Mouse (Mus musculus) yolk sac, embryonic 10.5 days (tissue): Measurements from ENCODE around the gene Krtap10-10.
A peak's percentile ranks its signal among the peaks of the same experiment; 100 is the strongest.
"Not testable (repeated sequence)": the region's sequence is repeated elsewhere in the genome, so short reads cannot be mapped to it uniquely, and the experiment has no call there.

ENCODE experiments used
- DNase-seq: peaks from one replicate; pipeline ENCODE4 v3.0.0-alpha.2; 2017; ENCODE audit warnings: low spot score

The Krtap10-10 gene

DNA sequence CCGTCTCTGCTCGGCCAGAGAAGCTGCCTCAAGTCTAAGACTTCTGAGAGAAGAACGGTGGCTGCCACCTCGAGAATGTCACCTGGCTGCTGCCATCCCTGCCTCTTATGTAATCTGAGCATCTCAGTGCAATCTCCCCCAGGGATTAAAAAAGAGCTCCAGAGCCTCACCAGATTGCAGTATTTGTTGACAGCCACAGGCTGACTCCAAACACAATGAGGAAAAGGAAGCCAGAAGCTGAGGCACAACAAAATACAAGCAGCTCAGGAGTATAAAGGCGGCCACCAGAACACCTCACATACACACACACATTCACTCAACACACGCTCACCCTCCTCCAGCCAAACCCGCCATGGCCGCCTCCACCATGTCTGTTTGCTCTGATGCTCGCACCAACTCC is at the start of gene Krtap10-10:
Gene Krtap10-10 (plus strand): TSS at position 301 of the 400 bp plus-strand sequence.
- no peak for DNase-seq

DNA sequence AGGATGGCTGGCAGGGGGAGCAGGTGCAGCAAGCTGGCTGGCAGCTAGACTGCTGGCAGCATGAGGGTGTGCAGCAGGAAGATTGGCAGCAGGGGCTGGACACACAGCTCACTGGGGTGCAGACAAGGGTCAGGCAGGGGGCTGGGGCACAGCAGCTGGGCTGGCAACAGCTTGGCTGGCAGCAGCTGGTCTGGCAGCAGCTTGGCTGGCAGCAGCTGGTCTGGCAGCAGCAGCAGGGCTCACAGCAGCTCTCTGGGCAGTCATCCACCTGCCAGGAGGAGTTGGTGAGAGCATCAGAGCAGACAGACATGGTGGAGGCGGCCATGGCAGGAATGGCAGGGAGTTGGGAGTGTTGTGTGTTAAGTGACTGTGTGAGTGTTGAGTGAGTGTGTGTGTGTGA is 47.9 kb upstream of the Krtap10-10 start, which contains the start of gene Gm7137:
Gene Gm7137 (minus strand): TSS at position 325 of the 400 bp plus-strand sequence.
- DNase-seq, result not testable (repeated sequence)

DNA sequence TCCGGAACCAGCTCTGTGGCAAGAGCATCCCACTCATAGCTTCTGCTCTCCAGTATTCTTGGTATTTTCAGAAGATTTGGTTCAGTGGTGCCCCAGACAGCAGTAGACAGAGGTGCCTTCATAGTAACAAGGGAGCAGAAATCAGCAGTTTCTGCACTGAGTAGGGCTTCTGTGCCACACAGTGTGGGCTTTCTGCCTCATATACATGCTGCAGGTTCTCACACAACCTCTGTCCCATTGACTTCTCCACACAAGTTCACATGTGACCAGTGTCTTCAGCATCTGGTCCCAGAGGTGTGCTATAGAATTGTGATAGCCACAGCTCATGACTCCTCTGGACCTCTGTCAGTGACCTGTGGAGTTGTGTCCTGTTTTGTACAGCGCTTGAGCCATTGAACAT is 47.1 kb upstream of the Krtap10-10 start:
- no peak for DNase-seq

DNA sequence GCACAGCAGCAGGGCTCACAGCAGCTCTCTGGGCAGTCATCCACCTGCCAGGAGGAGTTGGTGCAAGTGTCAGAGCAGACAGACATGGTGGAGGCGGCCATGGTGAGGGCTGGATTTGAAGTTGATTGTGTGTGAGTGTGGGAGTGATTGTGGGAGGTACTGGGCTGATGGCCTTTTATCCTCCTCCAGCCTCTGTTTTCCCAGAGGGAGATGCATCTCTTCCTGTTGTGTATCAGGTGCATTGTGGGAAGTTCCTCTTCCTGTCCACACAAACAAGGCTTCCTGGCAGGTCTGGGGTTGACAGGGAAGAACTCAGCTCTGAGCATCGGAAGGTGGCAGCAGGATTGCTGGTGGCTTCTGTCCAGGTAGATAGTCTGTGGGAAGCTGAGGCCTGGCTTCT is 40.8 kb upstream of the Krtap10-10 start, which contains the start of gene Gm9639:
Gene Gm9639 (minus strand): TSS at position 101 of the 400 bp plus-strand sequence.
- no peak for DNase-seq

DNA sequence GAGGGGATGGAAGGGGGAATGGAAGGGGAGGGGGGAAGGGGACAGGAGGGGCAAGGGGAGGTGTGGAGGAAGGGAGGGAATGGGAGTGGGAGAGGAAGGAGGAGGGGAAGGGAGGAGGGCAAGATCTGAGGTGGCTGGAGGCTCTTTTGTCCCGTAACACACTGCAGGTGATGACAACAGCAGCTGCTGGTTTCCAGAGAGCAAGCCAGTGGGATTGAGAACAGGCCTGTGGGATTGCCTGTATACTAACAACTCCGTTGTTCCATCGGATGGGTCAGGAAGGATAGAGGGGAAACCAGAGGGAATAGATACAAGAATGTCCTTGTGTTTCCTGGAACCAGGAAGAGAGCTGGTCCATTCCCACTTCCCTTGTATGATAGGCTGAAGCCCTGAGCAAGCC is 38.1 kb upstream of the Krtap10-10 start:
- no peak for DNase-seq

DNA sequence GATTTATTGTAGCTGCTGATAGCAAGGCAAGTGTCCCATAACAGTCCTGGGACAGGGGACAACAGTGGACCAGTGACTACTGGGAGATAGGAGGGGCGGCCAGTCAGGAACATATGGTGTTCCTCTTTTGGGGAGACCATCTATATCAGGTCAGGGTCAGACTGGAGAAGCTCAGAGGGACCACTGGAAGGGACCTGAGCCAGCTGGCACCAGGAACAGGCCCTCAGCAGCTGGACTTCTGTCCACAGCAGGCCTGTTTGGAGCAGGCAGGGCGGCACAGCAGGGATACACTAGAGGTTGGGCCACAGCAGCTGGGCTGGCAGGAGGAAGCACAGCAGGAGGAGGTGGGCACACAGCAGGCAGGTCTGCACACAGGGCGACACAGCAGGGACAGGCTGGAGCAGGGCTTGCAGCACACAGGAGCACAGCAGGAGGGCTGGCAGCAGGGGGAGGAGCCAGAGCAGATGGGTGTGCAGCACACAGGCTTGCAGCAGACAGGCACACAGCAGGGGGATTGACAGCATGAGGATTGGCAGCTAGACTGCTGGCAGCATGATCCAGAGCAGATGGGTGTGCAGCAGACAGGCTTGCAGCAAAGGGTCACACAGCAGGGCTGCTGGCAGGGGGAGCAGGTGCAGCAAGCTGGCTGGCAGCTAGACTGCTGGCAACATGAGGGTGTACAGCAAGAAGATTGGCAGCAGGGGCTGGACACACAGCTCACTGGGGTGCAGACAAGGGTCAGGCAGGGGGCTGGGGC is 37.4 kb upstream of the Krtap10-10 start:
- DNase-seq, result not testable (repeated sequence)

DNA sequence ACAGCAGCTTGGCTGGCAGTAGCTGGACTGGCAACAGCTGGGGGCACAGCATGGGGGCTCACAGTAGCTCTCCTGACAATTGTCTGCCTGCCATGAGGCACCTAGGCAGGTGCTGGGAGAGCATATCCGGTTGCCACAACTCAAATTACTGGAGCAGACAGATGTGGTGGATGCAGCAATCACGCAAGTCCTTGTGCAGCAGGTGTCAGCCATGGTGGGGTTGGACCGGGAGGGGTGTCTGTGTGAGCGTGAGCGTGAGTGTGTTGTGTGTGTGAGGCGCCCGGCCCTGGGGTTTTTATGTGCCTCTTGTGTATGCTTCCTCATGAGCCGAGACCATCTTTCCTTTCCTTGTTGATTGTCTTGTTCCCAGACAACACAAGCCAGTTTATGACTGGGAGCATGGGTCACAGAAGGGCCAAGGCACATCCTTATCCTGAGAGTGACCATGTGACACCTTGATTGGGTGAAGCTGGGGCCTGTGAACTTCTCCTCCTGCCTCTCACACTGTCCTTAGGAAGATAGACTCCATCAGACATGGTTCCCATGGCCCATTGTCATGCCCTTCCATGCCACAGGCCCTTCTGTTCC is 36.7 kb upstream of the Krtap10-10 start, which contains the start of gene Gm19668:
Gene Gm19668 (minus strand): TSS at position 213 of the 588 bp plus-strand sequence.
- no peak for DNase-seq

DNA sequence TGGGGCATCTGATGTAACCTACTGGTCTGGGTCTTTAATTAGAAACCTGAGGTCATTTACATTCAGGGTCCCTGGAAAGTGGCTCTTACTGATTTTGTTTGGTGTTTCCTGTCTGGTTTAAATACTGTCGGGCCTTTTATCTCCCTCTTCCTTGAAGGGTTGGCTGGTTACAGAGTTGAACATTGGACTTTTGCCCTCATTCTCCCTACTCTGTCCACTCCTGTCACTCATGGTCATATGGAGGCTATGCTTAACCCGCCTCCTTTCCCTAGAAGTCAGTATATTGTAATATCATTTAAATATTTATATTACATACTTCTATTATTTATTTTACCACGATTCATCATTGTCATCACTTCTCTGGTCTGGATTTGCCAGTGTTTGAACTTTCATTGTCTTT is 31.7 kb upstream of the Krtap10-10 start:
- no peak for DNase-seq

DNA sequence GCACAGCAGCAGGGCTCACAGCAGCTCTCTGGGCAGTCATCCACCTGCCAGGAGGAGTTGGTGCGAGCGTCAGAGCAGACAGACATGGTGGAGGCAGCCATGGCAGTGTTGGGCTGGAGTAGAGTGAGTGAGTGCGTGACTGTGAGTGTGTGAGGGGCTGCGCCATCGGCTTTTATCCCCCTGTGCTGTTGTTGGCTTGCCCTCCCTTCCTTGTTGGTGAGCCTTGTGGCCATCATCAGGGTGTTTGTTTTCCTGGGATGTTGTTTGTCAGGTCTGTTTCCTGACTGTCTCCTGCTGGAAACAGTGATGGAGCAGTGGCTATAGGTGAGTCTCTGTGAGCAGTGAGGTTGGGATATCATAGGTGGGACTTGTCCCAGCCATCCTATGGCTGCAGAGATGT is 24.0 kb upstream of the Krtap10-10 start, which contains the start of gene Gm9507:
Gene Gm9507 (minus strand): TSS at position 101 of the 400 bp plus-strand sequence.
- no peak for DNase-seq

DNA sequence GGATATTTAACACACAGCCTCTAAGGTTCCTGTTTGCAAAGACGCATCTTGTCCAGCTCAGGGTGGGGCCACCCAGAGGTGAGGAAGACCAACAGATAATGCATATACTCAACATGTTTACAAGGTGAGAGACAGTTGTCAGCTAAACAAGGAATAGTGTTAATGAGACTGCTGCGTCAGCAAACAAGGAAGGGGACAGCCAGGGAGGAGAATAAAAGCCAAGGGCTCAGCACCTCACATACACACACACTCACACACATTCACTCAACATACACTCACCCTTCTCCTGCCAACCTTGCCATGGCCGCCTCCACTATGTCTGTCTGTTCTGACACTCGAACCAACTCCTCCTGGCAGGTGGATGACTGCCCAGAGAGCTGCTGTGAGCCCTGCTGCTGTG is 21.4 kb upstream of the Krtap10-10 start, which contains the start of gene Gm2696:
Gene Gm2696 (plus strand): TSS at position 301 of the 400 bp plus-strand sequence.
- no peak for DNase-seq

DNA sequence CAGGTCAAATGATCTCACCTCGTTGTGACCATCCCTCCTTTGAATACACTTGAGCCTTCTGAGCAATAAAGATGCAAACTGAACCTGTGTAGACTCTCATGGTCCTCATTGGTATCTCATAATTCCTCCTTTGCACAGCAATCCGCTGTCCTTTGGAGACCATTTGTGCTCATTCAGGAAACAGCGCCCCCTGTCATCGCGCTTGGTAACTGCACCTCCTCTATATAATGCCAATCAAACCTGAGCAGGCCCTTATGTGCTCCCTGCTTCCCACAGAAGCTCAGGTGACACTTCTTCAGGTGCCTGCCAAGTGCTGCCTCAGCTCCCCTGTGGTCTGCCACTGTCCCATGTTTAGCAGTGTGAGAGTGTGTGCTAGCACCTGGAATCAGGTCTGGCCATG is 20.2 kb upstream of the Krtap10-10 start:
- DNase-seq, result no peak

DNA sequence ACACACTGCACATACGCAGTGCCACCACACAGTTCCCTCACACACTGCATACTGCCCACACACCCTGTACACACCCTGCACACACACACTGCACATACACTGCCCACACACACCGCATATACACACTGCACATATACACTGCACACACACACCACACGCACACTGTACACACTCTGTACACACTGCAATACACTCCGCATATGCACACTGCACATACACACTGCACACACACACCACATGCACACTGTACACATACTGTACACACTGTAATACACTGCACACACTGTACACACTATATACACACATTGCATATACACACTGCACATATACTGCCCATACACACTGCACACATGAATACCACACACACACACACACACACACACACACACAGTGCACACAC is 17.2 kb upstream of the Krtap10-10 start:
- DNase-seq, result no peak

DNA sequence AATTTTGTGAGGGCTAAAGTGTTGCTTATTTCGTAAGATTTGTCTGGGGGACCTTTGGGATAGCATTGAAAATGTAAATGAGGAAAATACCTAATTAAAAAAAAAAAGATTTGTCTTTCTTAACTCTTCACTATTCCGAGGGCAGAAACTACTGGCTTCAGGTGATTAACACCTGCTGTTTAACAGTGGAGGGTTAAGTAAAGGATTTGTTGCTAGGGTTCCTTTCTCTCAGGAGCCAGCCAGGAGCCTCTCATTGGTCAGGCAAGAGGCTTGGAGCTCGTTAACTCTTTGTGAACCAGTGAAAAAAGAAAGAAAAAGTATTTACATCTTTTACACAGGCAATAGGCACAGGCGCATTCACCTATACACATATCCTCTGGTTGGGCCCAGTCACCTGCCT is 16.5 kb upstream of the Krtap10-10 start:
- DNase-seq, result no peak

DNA sequence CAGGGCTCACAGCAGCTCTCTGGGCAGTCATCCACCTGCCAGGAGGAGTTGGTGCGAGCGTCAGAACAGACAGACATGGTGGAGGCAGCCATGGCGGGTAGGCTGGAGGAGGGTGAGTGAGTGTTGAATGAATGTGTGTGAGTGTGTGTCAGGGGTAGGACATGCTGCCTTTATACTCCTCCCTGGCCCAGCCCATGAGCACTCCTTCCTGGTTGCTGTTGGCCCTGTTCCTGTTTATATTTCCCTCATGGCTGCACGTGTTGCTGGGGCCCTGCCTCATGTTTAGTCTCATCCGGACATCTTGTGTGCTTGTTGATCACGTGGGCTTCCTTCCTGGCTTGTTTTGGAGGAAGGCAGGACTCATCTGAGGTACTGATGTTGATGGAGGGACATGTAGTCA is 8.8 kb upstream of the Krtap10-10 start, which contains the start of gene Krtap10-4:
Gene Krtap10-4 (minus strand): TSS at position 145 of the 400 bp plus-strand sequence.
- no peak for DNase-seq

DNA sequence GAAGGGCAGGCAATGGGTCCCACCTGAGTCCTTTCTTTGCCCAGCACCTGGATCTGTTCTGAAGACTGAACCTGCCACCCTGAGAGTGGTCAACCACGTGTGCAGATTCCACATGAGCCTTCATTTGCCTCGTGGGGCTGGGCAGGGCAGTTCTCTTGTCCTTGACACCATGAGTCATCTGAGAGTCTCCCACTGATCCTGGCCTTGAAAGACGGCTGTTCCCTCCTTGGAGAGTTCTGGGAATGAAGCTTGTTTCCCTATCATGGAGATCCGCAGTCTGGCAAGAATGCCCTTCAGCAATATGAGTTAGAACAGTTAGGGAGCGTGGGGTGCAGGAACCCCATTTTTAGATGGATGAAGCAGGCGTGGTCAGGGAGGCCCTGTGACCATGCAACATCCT is 3.3 kb downstream of the Krtap10-10 start:
- DNase-seq, result no peak

DNA sequence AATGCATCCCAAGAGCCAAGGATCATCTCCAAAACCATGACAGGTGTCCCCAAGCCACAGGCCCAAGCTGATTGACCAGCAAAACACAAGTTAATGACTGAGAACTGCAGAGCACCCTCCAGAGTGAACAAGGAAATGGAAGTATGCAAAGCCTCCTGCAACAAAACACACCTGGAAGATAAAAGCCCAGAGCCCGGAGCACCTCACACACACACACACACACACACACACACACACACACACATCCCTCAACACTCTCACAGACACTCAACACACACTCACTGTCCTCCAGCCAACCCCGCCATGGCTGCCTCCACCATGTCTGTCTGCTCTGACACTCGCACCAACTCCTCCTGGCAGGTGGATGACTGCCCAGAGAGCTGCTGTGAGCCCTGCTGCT is 10.8 kb downstream of the Krtap10-10 start, which contains the start of gene Gm36176:
Gene Gm36176 (plus strand): TSS at position 301 of the 400 bp plus-strand sequence.
- no peak for DNase-seq

DNA sequence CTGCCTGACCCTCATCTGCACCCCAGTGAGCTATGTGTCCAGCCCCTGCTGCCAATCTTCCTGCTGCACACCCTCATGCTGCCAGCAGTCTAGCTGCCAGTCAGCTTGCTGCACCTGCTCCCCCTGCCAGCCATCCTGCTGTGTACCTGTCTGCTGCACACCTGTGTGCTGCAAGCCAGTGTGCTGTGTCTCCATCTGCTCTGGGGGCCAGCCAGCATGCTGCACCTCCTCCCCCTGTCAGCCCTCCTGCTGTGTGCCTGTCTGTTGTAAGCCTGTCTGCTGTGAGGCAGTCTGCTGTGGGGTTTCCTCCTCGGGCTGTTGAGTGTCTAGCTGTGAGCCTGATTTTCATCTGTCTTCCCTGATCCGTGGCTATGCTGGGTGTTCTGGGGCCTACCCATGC is 11.2 kb downstream of the Krtap10-10 start:
- no peak for DNase-seq

DNA sequence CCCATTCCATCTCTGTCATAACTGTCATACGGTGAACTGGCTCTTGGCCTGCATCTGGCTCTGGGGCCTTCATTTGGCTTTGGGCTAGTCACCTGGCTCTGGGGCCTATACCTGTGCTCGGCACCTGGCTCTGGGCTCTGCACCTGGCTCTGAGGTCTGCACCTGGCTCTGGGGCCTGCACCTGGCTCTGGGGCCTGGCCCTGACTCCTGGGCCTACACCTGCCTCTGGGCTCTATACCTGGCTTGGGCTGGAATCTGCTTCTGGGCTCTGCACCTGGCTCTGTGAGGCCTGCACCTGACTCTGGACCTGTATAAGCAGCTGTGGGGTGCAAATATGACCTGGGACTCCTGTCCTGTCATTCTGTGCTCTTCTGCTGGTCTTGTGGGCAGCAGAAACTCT is 11.8 kb downstream of the Krtap10-10 start:
- DNase-seq, result no peak

DNA sequence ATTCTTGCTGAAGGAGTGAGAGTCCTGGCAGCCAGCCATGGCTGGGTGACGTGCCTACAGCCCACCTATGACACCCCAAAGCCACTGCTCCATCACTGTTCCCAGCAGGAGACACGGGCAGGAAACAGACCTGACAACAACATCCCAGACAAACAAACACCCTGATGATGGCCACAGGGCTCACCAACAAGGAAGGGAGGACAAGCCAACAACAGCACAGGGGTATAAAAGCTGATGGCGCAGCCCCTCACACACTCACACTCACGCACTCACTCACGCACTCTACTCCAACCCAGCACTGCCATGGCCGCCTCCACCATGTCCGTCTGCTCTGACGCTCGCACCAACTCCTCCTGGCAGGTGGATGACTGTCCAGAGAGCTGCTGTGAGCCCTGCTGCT is 16.8 kb downstream of the Krtap10-10 start, which contains the start of gene Gm10318:
Gene Gm10318 (plus strand): TSS at position 301 of the 400 bp plus-strand sequence.
- DNase-seq, result no peak

DNA sequence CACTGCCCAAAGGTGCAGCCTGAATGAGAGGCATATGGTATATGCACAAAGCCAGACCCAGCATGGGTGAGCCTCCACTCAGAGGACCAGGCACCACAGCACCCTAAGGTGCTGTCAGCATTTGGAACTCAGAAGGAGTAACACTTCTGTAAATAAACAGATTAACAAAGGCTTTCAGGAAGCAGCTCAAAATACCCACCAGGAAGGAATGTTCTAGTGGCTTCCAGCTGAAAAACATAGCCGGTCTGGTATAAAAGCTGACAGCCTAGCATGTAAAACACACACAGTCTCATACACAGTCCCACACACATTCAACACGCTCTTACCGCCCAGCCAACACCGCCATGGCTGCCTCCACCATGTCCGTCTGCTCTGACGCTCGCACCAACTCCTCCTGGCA is 25.9 kb downstream of the Krtap10-10 start, which contains the start of gene Gm3285:
Gene Gm3285 (plus strand): TSS at position 301 of the 400 bp plus-strand sequence.
- no peak for DNase-seq

DNA sequence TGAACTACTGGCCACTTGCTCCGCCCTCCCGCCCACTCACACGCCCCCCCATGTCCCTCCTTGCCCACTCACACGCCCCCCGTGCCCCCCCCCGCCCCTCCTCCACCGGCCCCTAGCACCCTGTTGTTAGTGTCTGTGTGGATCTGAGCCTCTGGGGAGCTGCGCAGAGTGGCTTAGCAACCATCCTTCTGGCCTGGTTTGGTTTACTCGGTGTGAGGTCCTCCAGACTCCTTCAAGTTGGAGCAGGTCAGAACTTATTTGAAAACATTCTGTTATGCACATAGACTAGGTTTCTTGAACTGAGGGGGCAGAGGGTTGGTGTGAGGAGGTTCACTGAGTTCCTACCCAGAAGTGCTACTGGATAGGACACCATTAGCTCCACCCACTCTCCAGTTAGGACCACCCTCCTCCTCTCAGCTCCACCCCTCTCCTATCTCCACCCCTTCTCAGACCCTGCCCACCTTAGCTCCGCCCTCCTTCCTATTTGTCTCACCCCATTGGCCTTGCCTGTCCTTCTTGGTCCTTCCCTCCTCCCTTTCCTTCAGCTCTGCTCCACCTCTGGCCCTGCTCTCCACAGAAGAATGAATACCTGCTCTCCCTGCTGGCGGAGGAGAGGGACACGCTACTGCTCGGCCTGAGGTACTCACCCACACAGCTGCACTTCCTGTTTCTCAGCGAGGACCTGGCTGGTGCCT is 28.5 kb downstream of the Krtap10-10 start:
- peak; percentile 62 for DNase-seq

DNA sequence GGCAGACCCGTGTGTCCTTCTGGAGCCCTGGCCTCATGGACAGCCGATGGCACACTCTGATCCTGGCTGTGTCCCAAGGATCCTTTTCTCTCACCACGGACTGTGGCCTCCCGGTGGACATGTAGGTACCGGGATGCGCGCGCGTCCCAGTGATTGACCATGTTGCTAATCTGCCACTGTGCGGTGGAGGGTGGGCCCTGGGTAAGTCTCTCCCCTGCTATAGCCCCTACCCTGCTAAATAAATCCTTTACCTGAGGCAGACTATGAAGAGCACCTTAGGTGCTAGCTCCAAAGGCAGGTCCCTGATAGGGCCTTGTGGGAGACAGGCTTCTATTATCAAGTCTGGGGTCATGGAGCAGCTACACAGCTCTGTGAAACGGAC is 29.0 kb downstream of the Krtap10-10 start:
- no peak for DNase-seq
